Mouse (Mus musculus) forebrain, embryonic 15.5 days (tissue): Measurements from ENCODE around the gene Syna. TPM values are rescaled to one million over a fixed set of nuclear protein-coding genes. Genes with fewer than 3 reads are reported as not detected.

Experiments
- ATAC-seq: fragments of 200-750 bp; cut with Nextera tagmentation; replicated peaks from 2 replicates; pipeline ENCODE4 v1.8.0; 2017; ENCODE audit warnings: mild to moderate bottlenecking, moderate TSS enrichment, moderate library complexity
- H3K27ac ChIP-seq: fragments of 300-500 bp; sonication (generic); replicated peaks from 2 replicates; pipeline ENCODE4 v1.5.1; 2015; ENCODE audit warnings: mild to moderate bottlenecking, inconsistent platforms
- H3K27me3 ChIP-seq: fragments of 300-500 bp; sonication (generic); 2 replicates; pipeline ENCODE4 v1.6.1; 2015; ENCODE audit warnings: inconsistent platforms
- H3K36me3 ChIP-seq: fragments of 300-500 bp; sonication (generic); 2 replicates; pipeline ENCODE4 v1.6.1; 2015; ENCODE audit warnings: mild to moderate bottlenecking, inconsistent platforms
- H3K4me1 ChIP-seq: fragments of 300-500 bp; sonication (generic); 2 replicates; pipeline ENCODE4 v1.6.1; 2015; ENCODE audit warnings: inconsistent platforms
- H3K4me2 ChIP-seq: fragments of 300-500 bp; sonication (generic); replicated peaks from 2 replicates; pipeline ENCODE4 v1.6.1; 2015; ENCODE audit warnings: mild to moderate bottlenecking, inconsistent platforms
- H3K4me3 ChIP-seq: fragments of 300-500 bp; sonication (generic); 2 replicates; pipeline ENCODE4 v1.5.1; 2015; ENCODE audit warnings: mild to moderate bottlenecking, inconsistent platforms
- H3K9ac ChIP-seq: fragments of 300-500 bp; sonication (generic); replicated peaks from 2 replicates; pipeline ENCODE4 v1.6.1; 2015; ENCODE audit warnings: mild to moderate bottlenecking, inconsistent platforms
- H3K9me3 ChIP-seq: fragments of 300-500 bp; sonication (generic); 2 replicates; pipeline ENCODE4 v1.6.1; 2016; ENCODE audit warnings: inconsistent platforms
- WGBS: fragments of 180-500 bp; shearing (Covaris S2); methylation state at CpG from one replicate; pipeline ENCODE4 v1.1.7; 2015; ENCODE audit warnings: mixed read lengths; 5-methylcytosine and 5-hydroxymethylcytosine counted together
- polyA plus RNA-seq: library from polyadenylated mRNA; unstranded; fragments of >200 nt; fragmentation: Nextera tagmentation; extraction: Ambion mirVana; gene quantifications from 2 replicates; pipeline ENCODE4 v1.2.1, GENCODE M21; 2015

The Syna gene
- 0.36 and 0.59 TPM in 2 replicates for polyA plus RNA-seq

- Histone ChIP-seq H3K4me3 (no peak within 1 kb of the TSS), H3K4me1 (peaks cover 16% of the 10 kb centered on the region), H3K9ac (no peak within 1 kb of the TSS), H3K36me3 (no peaks in the 10 kb centered on the region), H3K27ac (no peak within 1 kb of the TSS), H3K27me3 (no peaks in the 10 kb centered on the region), H3K9me3 (no peaks in the 10 kb centered on the region), H3K4me2 (no peak within 1 kb of the TSS)
- no peak for ATAC-seq
- WGBS: 89% methylated on average over 7 of the region's 7 CpGs
Measured at GRCm38 (mm10) chr5:134560071-134560449, at the start of gene Syna. Gene Syna, minus strand, starts transcription at chr5:134560171.

GRCm38 (mm10) chr5:134607121-134607520, 47.1 kb upstream of the Syna start:
- H3K36me3 ChIP-seq: no peaks in the 10 kb centered on the region
- 74% methylated on average over 5 of the region's 5 CpGs for WGBS
- no peaks in the 10 kb centered on the region for H3K9me3 ChIP-seq
- no peak overlapping the region for H3K4me3 ChIP-seq
- H3K9ac ChIP-seq: no peak overlapping the region
- no peak overlapping the region for H3K27ac ChIP-seq
- no peak for ATAC-seq
- H3K4me1 ChIP-seq: no peaks in the 10 kb centered on the region
- no peak overlapping the region for H3K4me2 ChIP-seq
- no peaks in the 10 kb centered on the region for H3K27me3 ChIP-seq

GRCm38 (mm10) chr5:134606314-134606713, 46.3 kb upstream of the Syna start:
- no peak overlapping the region for H3K9ac ChIP-seq
- no peaks in the 10 kb centered on the region for H3K4me1 ChIP-seq
- no peaks in the 10 kb centered on the region for H3K9me3 ChIP-seq
- no peaks in the 10 kb centered on the region for H3K27me3 ChIP-seq
- H3K36me3 ChIP-seq: no peaks in the 10 kb centered on the region
- H3K4me3 ChIP-seq: no peak overlapping the region
- H3K4me2 ChIP-seq: no peak overlapping the region
- ATAC-seq: no peak
- no peak overlapping the region for H3K27ac ChIP-seq

GRCm38 (mm10) chr5:134604376-134604775, 44.4 kb upstream of the Syna start:
- ATAC-seq: no peak
- Histone ChIP-seq H3K9me3 (no peaks in the 10 kb centered on the region), H3K4me3 (no peak overlapping the region), H3K9ac (no peak overlapping the region), H3K4me2 (no peak overlapping the region), H3K4me1 (no peaks in the 10 kb centered on the region), H3K36me3 (0 out of 2 replicates have a peak, but pooled peaks cover 5% of the 10 kb centered on the region), H3K27me3 (no peaks in the 10 kb centered on the region), H3K27ac (no peak overlapping the region)
- 85% methylated on average over 11 of the region's 11 CpGs for WGBS

GRCm38 (mm10) chr5:134597711-134598110, 37.7 kb upstream of the Syna start:
- WGBS: 78% methylated on average over 10 of the region's 10 CpGs
- Histone ChIP-seq H3K4me2 (no peak overlapping the region), H3K27ac (no peak overlapping the region), H3K9me3 (no peaks in the 10 kb centered on the region), H3K36me3 (peaks cover 55% of the 10 kb centered on the region), H3K4me3 (no peak overlapping the region), H3K4me1 (no peaks in the 10 kb centered on the region), H3K9ac (no peak overlapping the region), H3K27me3 (no peaks in the 10 kb centered on the region)
- ATAC-seq: no peak

GRCm38 (mm10) chr5:134593093-134593492, 33.1 kb upstream of the Syna start:
- no peak overlapping the region for H3K4me3 ChIP-seq
- H3K9ac ChIP-seq: no peak overlapping the region
- WGBS: 90% methylated on average over 9 of the region's 9 CpGs
- no peaks in the 10 kb centered on the region for H3K4me1 ChIP-seq
- peaks cover 54% of the 10 kb centered on the region for H3K36me3 ChIP-seq
- no peaks in the 10 kb centered on the region for H3K9me3 ChIP-seq
- no peaks in the 10 kb centered on the region for H3K27me3 ChIP-seq
- no peak overlapping the region for H3K4me2 ChIP-seq
- no peak for ATAC-seq
- H3K27ac ChIP-seq: no peak overlapping the region

- Histone ChIP-seq H3K27me3 (no peaks in the 10 kb centered on the region), H3K9me3 (no peaks in the 10 kb centered on the region), H3K4me2 (no peak overlapping the region), H3K27ac (no peak overlapping the region), H3K9ac (no peak overlapping the region), H3K36me3 (peaks cover 47% of the 10 kb centered on the region), H3K4me3 (no peak overlapping the region), H3K4me1 (no peaks in the 10 kb centered on the region)
- no peak for ATAC-seq
- WGBS: 88% methylated on average over 11 of the region's 11 CpGs
Measured at GRCm38 (mm10) chr5:134592026-134592581, 32.1 kb upstream of the Syna start.

- Histone ChIP-seq H3K4me2 (no peak overlapping the region), H3K27ac (no peak overlapping the region), H3K27me3 (no peaks in the 10 kb centered on the region), H3K36me3 (peaks cover 25% of the 10 kb centered on the region), H3K4me3 (no peak overlapping the region), H3K9me3 (no peaks in the 10 kb centered on the region), H3K9ac (no peak overlapping the region), H3K4me1 (no peaks in the 10 kb centered on the region)
- ATAC-seq: no peak
- WGBS: 97% methylated on average over 3 of the region's 3 CpGs
Measured at GRCm38 (mm10) chr5:134589900-134590299, 29.9 kb upstream of the Syna start.

GRCm38 (mm10) chr5:134584798-134585197, 24.8 kb upstream of the Syna start:
- Histone ChIP-seq H3K27ac (no peak overlapping the region), H3K36me3 (0 out of 2 replicates have a peak, but pooled peaks cover 4% of the 10 kb centered on the region), H3K4me3 (no peak overlapping the region), H3K9ac (no peak overlapping the region), H3K4me2 (no peak overlapping the region), H3K27me3 (no peaks in the 10 kb centered on the region), H3K4me1 (peaks cover 13% of the 10 kb centered on the region), H3K9me3 (no peaks in the 10 kb centered on the region)
- WGBS: 89% methylated on average over 5 of the region's 5 CpGs
- no peak for ATAC-seq

GRCm38 (mm10) chr5:134583884-134584213, 23.9 kb upstream of the Syna start:
- H3K4me3 ChIP-seq: peak overlapping the region; percentile 93
- H3K9me3 ChIP-seq: no peaks in the 10 kb centered on the region
- WGBS: 83% methylated on average over 3 of the region's 3 CpGs
- no peak overlapping the region for H3K4me2 ChIP-seq
- ATAC-seq: no peak
- no peak overlapping the region for H3K27ac ChIP-seq
- no peaks in the 10 kb centered on the region for H3K27me3 ChIP-seq
- H3K4me1 ChIP-seq: peaks cover 13% of the 10 kb centered on the region
- H3K36me3 ChIP-seq: 0 out of 2 replicates have a peak, but pooled peaks cover 4% of the 10 kb centered on the region
- H3K9ac ChIP-seq: no peak overlapping the region

GRCm38 (mm10) chr5:134583006-134583883, 23.3 kb upstream of the Syna start:
- WGBS: 31% methylated on average over 15 of the region's 15 CpGs
- ATAC-seq: no peak
- H3K27ac ChIP-seq: peak overlapping the region; percentile 48; the same call in 1 of the 2 replicates

GRCm38 (mm10) chr5:134582221-134582907, 22.4 kb upstream of the Syna start:
- WGBS: 7% methylated on average over 29 of the region's 30 CpGs
- no peaks in the 10 kb centered on the region for H3K9me3 ChIP-seq
- peak overlapping the region; percentile 52 for H3K4me2 ChIP-seq
- H3K36me3 ChIP-seq: no peaks in the 10 kb centered on the region
- H3K9ac ChIP-seq: peak overlapping the region; percentile 87
- peaks cover 13% of the 10 kb centered on the region for H3K4me1 ChIP-seq
- no peaks in the 10 kb centered on the region for H3K27me3 ChIP-seq
- H3K27ac ChIP-seq: peak overlapping the region; percentile 48; the same call in 1 of the 2 replicates
- peak; percentile 97 for ATAC-seq
- peak overlapping the region; percentile 93 for H3K4me3 ChIP-seq

More at GRCm38 (mm10) chr5:134583006-134583883, 23.3 kb upstream of the Syna start:
- no peaks in the 10 kb centered on the region for H3K27me3 ChIP-seq
- peaks cover 13% of the 10 kb centered on the region for H3K4me1 ChIP-seq
- H3K36me3 ChIP-seq: no peaks in the 10 kb centered on the region
- peak overlapping the region; percentile 87 for H3K9ac ChIP-seq
- H3K4me3 ChIP-seq: peak overlapping the region; percentile 93
- H3K4me2 ChIP-seq: peak overlapping the region; percentile 52
- no peaks in the 10 kb centered on the region for H3K9me3 ChIP-seq
